Mouse (Mus musculus) cerebellum, adult 9-11 months (tissue): ENCODE measurements around the gene Asb13.

Experiments used
- DNase-seq: peaks from one replicate; pipeline ENCODE4 v3.0.0; 2022

Asb13 gene

DNA sequence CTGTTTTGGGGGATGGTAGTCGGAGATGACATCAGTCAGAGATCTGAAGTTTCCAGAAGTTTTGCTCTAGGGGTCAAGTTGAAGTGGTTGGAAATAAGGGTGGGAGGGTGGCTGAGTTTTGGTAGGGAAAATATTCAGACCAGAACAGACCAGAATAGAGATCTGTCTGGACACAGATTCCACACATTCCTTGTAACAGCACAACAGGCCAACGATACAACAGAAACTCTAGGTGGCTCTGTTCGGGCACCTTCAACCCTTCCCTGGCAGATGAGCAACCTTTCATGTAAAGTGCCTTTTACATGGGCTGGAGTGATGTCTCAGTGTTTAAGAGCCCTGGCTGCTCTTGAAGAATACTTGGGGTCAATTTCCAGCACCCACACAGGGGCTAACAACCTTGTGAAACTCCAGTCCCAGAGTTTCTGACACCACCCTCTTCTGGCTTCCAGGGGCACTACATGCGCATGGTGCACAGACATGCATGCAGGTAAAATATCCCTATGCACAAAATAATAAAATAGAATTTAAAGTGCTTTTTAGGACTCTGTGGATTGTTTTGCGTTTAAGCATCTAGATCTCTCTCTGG is 33.5 kb downstream of the Asb13 start:
- no peak for DNase-seq

DNA sequence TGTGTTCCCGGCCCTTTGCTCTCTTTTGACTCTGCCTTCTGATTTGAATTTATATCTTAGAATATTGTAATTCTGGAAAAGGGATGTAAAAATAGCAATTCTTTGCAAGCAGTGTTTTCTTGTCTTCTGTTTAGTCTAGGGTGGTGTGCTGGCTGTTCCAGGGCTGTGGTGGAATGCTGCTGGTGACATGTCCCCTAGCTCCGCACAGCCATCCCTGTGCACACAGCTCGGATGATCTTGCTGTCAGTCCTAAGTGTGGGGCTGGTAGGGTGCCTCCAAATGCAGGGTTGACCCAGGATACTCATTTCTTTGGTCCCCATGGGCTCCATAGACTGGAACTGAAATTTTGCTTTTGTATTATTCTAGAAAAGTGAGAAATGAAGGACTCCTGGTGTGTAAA is 34.2 kb downstream of the Asb13 start:
- no peak for DNase-seq

DNA sequence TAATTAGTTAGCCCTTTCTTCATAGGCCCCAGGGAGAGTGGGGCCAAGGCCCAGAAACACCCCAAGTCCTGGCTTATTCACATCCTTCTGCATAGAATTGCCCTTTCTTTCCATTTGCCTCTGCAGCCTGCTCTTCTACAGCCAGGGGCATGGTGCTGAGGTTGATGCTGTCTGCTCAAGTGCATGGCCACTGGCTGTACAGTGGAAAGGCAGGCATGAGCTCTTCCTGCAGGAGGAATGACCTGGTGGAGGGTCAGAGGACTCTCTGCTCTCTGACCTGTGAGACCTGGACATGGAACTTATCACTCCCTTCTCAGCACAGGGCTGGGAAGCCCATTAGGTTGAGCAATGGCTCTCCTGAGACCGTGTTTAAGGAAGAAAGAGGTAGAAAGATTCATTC is 35.8 kb downstream of the Asb13 start:
- DNase-seq: no peak

DNA sequence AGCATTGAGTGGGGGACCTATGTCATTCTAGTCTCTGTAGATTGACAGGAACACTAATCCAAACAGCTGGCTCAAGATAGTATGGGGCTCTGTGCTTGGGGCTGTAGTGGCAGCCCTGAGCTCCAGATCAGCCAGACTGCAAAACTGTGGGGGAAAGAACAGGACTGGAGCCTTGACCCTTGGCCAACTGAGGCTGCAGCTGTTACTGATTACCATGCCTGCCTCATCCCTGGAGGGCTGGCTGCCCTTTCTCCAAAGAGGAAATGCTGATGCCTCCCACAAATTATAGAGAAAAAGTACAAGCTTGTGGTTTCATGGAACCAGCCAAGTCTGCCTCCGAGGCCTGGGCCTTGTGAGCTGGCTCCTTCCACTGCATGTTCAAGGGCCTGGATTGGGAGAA is 36.2 kb downstream of the Asb13 start:
- DNase-seq: no peak

DNA sequence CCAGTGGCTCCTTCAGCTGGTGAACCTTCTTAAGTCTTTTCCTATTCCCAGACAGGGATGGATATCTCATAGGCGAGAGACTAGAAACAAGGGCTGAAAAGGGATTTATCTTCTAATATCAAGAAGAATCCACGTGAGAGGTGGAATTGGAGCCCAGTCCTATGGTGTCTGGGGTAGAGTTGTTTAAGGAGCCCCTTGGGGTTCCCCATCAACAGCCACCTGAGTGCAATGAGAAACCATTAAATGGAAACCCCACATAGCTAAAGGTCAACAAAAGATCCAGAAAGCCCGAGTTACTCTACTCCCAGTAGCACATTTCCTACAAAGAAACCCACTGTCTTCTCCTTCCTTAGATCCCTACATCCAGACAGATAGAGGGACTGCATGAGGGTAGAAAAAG is 39.3 kb downstream of the Asb13 start:
- DNase-seq: no peak

DNA sequence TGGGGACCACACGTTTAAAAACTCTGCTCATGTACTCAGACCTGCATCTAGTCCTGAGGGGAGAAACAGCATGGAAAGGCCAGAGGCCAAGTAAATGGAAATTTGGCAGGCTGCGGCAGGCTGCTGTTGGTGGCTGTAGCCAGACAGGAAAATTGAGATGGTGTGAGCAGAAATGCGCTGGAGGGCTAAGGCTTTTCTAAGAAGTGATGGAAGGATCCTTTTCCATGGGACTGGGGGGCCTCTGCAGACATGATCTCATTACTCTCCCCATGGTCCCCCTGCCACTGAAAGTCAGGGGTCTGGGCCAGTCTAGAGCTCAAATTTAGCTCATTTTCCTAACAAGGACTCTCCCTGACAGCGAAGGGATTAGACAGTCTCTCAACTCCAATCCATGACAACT is 39.8 kb downstream of the Asb13 start:
- DNase-seq: no peak

DNA sequence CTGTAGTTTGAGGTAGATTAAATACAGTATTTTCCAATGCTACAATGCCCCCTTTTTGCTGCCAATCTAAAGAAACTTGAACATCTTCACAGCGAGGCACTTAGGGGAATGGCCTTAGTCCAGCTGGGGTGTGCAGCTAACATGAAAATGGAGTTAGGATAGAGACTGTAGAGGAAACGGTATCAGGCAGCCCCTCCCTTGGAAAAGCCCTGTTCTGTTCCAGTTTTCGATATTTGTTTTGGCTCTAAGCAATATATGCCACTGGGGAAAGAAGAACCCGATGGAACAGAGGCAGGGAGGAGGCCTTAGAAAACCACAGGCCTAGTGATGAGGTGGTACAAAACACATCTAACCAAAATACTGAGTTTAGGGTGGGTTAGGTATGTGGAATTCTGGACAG is 42.0 kb downstream of the Asb13 start:
- no peak for DNase-seq

DNA sequence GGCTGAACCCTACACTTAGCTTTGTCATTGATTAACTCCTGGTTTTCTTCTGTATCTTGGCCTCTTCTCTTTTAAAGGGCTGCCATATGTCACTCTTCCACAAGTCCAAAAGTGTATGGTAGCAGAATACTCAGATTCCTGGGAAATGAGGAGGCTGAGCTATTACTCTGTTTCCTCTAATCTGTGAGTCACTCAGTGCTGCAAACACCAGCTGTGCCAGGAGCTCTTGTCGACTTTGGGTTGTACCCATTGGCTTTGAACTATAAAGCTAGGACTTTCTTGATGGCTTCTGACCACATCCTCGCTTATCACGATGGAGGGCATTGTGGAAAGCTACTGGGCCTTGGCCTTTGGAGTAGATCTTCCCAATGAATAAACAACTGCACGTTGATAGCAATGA is 45.3 kb downstream of the Asb13 start:
- DNase-seq: no peak

DNA sequence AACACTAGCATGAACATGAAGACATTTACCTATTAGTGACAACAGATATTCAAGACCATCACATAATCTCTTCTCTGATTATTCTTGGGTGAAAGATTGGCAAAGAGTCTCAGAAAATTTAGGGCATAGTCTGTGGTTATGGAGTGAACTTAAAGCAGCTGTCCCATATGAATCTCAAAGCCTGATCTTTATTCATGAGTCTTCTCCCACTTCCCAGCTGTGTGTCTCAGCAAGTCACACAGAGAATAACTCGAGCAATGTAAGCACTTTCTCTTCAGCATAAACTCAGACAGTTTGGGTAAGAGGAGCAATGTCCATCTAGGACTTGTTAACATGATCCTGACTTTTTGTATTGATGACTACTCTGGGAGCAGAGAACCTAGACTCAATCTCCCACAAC is 52.5 kb downstream of the Asb13 start:
- no peak for DNase-seq

DNA sequence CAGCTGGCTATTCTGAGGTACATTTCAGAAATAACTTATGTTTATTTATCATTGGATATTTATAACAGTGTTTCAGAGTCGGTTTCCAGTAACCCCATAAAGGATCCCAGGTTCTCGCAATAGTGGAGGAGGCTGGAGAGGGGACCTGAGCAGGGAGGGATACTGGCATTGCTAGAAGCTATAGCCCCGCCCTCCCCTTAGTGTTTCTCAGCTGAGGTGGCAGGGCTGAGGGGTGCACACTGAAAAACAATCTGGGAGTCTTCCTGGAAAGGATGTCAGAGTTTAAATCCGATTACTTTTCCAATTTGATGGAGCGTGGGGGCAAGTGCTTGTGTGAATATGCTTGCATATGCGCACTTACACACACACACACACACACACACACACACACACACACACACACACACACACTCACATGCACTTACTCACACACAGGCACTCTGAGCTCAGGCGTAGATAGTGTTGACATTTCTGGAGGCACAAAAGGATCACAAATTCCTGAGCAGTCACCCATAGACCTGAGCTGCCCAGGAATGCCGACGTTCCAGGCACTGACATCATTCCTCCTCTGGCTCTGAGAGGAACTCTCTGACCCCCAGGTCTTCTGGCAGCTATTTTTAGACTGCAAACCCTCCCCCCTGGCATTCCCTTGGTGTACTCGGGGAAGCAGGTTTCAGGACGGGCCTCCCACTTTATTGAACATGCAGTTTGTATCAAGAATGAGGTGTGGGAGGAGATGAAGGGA is 60.9 kb downstream of the Asb13 start:
- DNase-seq: no peak

DNA sequence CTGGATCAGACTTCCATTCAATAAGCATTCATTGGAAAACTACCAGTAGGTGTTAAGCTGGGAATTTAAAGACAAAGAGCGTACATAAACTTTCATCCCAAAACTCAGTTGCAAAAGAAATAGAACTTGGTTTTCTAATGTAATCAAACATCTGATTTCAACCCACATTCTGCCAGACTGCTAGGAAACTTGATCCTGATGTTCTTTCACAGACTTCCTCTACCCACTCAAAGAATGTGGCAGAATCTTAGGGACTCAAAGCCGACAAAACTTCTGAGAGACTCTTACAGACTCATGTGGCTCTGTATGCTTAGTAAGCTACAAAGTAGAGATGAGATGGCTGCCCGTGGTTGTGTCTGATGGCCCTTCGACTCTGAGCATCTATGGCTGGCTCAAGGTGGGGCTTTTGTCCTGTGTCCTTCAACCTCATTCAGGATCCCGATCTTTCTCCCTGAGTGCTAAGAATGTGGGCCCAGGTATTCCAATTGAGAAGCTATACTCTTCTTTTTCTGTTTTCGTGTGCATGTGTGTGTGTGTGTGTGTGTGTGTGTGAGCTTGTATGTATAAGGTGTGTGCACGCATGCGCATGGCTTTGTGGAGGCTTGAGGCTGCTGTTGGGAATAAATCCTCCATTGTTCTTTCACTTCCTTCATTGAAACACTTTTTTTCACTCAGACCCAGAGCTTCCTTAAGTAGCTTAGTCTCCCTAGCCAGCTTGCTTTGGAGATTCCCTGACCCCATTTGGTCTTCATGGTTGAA is 63.3 kb downstream of the Asb13 start:
- DNase-seq: no peak

DNA sequence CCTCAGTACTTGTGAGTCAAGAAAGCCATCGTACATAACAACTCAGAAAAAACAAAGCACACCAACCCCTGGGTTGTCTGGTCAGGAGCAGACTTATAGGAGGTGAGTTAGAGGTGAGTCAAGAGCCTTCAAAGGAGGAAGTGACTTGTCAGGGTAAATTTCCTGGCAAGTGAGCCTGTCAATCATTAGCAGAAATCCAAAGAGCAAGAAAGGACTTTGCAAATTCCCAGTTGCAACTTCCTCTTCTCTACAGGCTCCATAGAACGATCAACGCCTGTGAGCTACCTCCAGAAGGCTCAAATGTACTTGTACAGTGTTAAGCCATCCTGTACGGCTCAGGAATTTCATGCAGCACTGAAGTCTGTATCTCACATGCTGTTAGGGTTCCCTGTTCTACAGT is 66.9 kb downstream of the Asb13 start:
- no peak for DNase-seq
